Mouse (Mus musculus): Measurements from ENCODE around the gene Pus7l. TPM values are rescaled to one million over a fixed set of nuclear protein-coding genes. Genes with fewer than 3 reads are reported as not detected.
A peak's percentile ranks its signal among the peaks of the same experiment; 100 is the strongest.
"Not testable (repeated sequence)": the region's sequence is repeated elsewhere in the genome, so short reads cannot be mapped to it uniquely, and the experiment has no call there.

Pus7l gene
- polyA plus RNA-seq, 1 experiment from 2014 or later: 8.5 TPM

DNA sequence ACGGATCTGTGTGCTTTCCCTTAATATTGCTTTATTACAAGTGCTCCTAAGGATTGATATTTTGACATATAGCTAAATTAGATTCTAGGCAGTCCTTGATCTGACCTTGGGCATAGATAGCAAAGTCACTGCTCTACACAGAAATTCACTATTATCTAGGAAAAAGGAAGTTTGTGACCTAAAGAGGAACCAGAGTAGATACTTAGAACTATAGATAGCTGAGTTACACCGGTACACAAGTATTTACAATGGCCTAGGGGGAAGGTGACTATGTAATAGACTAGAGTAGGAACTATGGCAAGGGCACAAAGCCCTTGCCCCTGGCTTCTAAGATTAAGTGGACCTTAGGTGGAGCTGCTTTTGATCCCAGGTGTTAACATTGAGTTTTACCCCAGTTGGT, 55.3 kb downstream of the Pus7l start:
- not testable (repeated sequence) for H3K27me3 ChIP-seq; H3K36me3 ChIP-seq; H3K9me3 ChIP-seq (replicated peaks); H3K4me1 ChIP-seq; H3K4me2 ChIP-seq (replicated peaks); H3K9ac ChIP-seq; H3K27ac ChIP-seq; H3K4me3 ChIP-seq; ATAC-seq (ENCODE audit: low FRiP score)
- WGBS: 91% methylated on average over 2 of the region's 2 CpGs

DNA sequence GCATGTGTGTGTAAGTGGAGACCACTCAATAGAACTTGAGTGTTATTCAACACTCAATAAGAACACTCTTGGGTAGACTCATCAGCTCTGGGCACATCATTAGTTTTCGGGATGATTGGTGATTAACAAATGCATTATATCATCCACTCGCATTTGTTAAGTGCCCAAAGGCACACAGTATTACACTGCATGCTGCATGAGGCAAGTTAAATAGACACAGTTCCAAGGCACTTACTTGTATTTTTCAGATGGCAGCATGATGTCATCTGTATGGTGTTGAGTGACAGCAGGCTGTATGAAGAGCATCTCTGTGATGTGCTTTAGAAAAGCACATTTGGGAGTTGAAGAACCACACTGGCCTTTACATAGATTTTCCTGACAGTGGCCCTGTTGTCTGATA, 60.8 kb downstream of the Pus7l start:
- H3K4me1 ChIP-seq: peaks cover 15% of the 10 kb centered on the region
- no peaks in the 10 kb centered on the region for H3K36me3 ChIP-seq
- no peak overlapping the region for H3K9ac ChIP-seq
- H3K27me3 ChIP-seq: no peaks in the 10 kb centered on the region
- H3K4me2 ChIP-seq (replicated peaks): no peak overlapping the region
- no peak for ATAC-seq (ENCODE audit: low FRiP score)
- no peaks in the 10 kb centered on the region for H3K9me3 ChIP-seq (replicated peaks)
- H3K4me3 ChIP-seq: no peak overlapping the region
- H3K27ac ChIP-seq: no peak overlapping the region
- 87% methylated on average over 2 of the region's 2 CpGs for WGBS

DNA sequence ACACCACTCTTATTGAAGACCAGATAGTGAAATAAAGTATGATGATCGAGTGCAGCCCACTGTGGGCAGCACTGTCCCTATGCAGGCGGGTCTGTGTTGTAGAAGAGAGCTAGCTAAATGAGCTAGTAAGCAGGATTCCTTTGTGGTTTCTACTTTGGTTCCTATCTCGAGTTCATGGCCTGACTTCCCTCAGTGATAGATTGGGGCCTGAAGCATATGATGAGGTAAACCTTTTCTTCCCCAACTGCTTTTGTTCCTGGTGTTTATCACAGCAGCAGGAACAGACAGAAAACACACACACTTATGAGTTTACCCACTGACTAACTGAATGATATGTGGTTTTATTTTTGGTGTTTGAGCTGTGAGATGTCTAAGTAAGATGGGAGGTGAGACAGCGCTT, 62.6 kb downstream of the Pus7l start:
- no peak overlapping the region for H3K4me2 ChIP-seq (replicated peaks)
- no peak overlapping the region for H3K9ac ChIP-seq
- ATAC-seq (ENCODE audit: low FRiP score): no peak
- H3K36me3 ChIP-seq: no peaks in the 10 kb centered on the region
- 93% methylated on average over 4 of the region's 4 CpGs for WGBS
- H3K9me3 ChIP-seq (replicated peaks): no peaks in the 10 kb centered on the region
- H3K4me3 ChIP-seq: no peak overlapping the region
- H3K4me1 ChIP-seq: peaks cover 17% of the 10 kb centered on the region
- no peaks in the 10 kb centered on the region for H3K27me3 ChIP-seq
- no peak overlapping the region for H3K27ac ChIP-seq

DNA sequence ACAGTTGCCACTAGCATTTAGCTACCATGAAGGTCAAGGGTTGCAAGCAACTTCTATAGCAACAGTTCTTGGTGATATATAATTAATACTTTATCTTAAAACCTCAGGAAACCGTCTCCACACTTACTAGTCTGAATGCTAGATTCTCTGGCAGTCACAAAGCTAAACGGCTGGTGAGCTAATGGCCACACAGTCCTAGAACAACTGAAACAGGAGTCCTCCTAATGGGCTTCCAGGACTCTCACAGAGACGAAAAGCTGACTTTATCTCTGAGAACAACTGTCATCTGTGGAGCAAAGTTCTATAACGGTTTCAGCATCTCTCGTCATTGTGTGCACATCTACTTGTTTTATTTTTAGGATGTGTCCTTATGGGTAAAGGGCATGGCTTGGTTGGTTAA, 63.1 kb downstream of the Pus7l start:
- no peak overlapping the region for H3K27ac ChIP-seq
- no peaks in the 10 kb centered on the region for H3K27me3 ChIP-seq
- H3K9me3 ChIP-seq (replicated peaks): no peaks in the 10 kb centered on the region
- no peak for ATAC-seq (ENCODE audit: low FRiP score)
- H3K4me3 ChIP-seq: no peak overlapping the region
- no peak overlapping the region for H3K4me2 ChIP-seq (replicated peaks)
- no peaks in the 10 kb centered on the region for H3K36me3 ChIP-seq
- 87% methylated on average over 5 of the region's 5 CpGs for WGBS
- H3K9ac ChIP-seq: no peak overlapping the region
- H3K4me1 ChIP-seq: peaks cover 17% of the 10 kb centered on the region

DNA sequence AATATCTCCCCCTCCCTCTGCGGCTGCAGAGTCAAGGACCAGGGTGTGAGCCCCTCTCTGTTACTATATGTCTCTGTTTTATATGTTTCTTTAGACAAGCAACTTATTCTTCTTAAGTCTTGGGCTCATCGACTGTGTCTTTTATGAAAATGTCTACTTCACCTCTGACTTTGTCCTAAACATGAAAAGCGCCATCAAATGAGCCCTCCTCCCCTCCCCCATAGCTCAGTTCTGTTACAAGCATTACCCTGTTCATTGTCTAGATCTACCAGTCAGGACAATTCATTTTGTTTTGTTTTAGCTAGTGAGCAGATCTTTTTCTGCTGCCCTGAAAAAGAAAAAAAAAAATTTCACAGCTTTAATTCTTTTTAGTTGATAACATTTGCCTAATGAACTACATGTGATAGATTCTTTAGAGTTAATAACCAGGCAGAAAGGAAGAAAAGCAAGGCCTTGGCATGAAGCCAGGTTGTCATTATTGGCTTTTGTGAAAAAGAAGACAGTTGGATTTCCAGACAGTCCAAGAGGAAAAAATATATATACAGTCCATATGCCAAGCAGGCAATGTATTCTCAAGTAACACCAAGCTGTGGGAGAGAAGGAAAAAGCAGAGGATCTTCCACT, 63.7 kb downstream of the Pus7l start:
- no peak overlapping the region for H3K4me3 ChIP-seq
- ATAC-seq (ENCODE audit: low FRiP score): no peak
- H3K27ac ChIP-seq: no peak overlapping the region
- H3K4me1 ChIP-seq: peaks cover 17% of the 10 kb centered on the region
- H3K9me3 ChIP-seq (replicated peaks): no peaks in the 10 kb centered on the region
- no peaks in the 10 kb centered on the region for H3K27me3 ChIP-seq
- no peak overlapping the region for H3K4me2 ChIP-seq (replicated peaks)
- 63% methylated on average over 3 of the region's 3 CpGs for WGBS
- H3K36me3 ChIP-seq: no peaks in the 10 kb centered on the region
- no peak overlapping the region for H3K9ac ChIP-seq

DNA sequence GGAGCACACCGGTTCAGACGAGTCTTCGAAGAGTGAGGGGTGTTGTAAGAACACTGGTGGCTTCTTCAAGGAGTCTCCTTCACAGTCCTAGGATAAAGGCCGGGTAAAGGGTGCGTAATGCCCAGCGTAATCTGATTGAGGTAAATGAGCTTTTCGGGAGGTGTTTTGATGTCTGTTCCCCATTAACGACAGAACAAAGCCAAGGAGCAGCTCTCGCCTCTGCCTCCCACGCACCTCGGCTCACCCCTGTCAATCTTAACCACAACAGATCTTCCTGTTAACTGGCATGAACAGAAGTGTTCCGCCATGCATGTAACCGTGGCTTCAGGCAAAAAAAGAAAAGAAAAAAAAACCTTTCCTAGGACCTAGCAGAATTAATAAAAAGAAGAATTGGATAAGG, 64.6 kb downstream of the Pus7l start:
- no peak overlapping the region for H3K9ac ChIP-seq
- no peaks in the 10 kb centered on the region for H3K9me3 ChIP-seq (replicated peaks)
- H3K4me2 ChIP-seq (replicated peaks): 0 out of 2 replicates have a peak overlapping the region, but pooled peaks have one; percentile 13
- 0 out of 2 replicates have a peak overlapping the region, but pooled peaks have one; percentile 23 for H3K27ac ChIP-seq
- no peak overlapping the region for H3K4me3 ChIP-seq
- 28% methylated on average over 13 of the region's 13 CpGs for WGBS
- peaks cover 17% of the 10 kb centered on the region for H3K4me1 ChIP-seq
- H3K27me3 ChIP-seq: no peaks in the 10 kb centered on the region
- ATAC-seq (ENCODE audit: low FRiP score): no peak
- no peaks in the 10 kb centered on the region for H3K36me3 ChIP-seq

DNA sequence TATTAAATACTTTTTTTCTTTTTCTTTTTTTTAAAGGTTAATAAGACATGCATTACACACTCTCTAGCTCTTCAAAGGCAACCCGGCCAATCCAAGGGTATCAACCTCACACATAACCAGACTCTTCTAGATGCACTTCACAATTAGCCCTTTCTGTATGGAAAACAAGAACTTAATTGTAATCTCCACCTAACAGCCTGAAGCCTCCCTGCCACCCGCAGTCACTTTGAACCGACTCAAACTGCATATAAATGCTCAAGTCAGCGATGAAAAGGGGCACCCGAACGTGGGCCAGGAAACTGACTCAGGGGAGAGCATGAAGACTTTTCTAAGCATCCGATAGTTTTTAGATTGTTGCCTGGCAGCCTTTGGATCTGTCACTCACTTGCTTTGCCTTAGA, 66.1 kb downstream of the Pus7l start:
- no peak overlapping the region for H3K9ac ChIP-seq
- ATAC-seq (ENCODE audit: low FRiP score): no peak
- no peaks in the 10 kb centered on the region for H3K9me3 ChIP-seq (replicated peaks)
- peaks cover 17% of the 10 kb centered on the region for H3K4me1 ChIP-seq
- H3K27ac ChIP-seq: no peak overlapping the region
- H3K36me3 ChIP-seq: no peaks in the 10 kb centered on the region
- H3K4me2 ChIP-seq (replicated peaks): no peak overlapping the region
- no peaks in the 10 kb centered on the region for H3K27me3 ChIP-seq
- WGBS: 22% methylated on average over 7 of the region's 7 CpGs
- no peak overlapping the region for H3K4me3 ChIP-seq

DNA sequence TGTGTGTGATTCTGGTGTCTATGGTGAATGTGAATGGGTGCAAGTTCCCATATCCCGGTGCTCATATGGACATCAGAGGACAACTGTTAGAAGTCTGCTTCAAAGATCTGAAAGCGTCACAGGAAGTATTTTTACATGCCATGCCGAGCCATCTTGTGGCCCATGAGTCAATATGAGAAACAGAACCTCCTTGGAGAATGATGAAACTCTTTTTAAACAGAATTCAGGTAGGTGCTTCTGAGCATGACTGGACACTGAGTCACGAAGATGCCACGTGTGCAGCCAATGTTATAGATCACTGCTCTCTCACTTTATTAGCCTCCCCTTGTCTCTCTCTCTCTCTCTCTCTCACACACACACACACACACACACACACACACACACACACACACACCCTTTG, 67.4 kb downstream of the Pus7l start:
- no peak overlapping the region for H3K4me2 ChIP-seq (replicated peaks)
- no peak overlapping the region for H3K27ac ChIP-seq
- ATAC-seq (ENCODE audit: low FRiP score): no peak
- no peak overlapping the region for H3K9ac ChIP-seq
- no peaks in the 10 kb centered on the region for H3K9me3 ChIP-seq (replicated peaks)
- H3K4me3 ChIP-seq: no peak overlapping the region
- no peaks in the 10 kb centered on the region for H3K27me3 ChIP-seq
- no peaks in the 10 kb centered on the region for H3K36me3 ChIP-seq
- 81% methylated on average over 5 of the region's 5 CpGs for WGBS
- peaks cover 17% of the 10 kb centered on the region for H3K4me1 ChIP-seq

Other genes with a start within 250 kb of the Pus7l start
- 4.5 and 4.6 TPM in 2 replicates for gene Adamts20, start 78.1 kb downstream of the Pus7l start, polyA plus RNA-seq (2016; fragmentation: Nextera tagmentation; extraction: Ambion mirVana)
- gene Irak4, start 96 bp upstream of the Pus7l start, polyA plus RNA-seq (2016; fragmentation: Nextera tagmentation; extraction: Ambion mirVana): 3.8 and 3.9 TPM in 2 replicates
- 90.7 and 98.0 TPM in 2 replicates for gene Twf1, start 46.3 kb upstream of the Pus7l start, polyA plus RNA-seq (2016; fragmentation: Nextera tagmentation; extraction: Ambion mirVana)
- 3.7 and 3.9 TPM in 2 replicates for gene Tmem117, start 85.7 kb upstream of the Pus7l start, polyA plus RNA-seq (2016; fragmentation: Nextera tagmentation; extraction: Ambion mirVana)

Measured in hindbrain, embryonic 12.5 days (tissue).